Mouse (Mus musculus): Measurements from ENCODE around the gene Polr1c.

Gene Polr1c

DNA sequence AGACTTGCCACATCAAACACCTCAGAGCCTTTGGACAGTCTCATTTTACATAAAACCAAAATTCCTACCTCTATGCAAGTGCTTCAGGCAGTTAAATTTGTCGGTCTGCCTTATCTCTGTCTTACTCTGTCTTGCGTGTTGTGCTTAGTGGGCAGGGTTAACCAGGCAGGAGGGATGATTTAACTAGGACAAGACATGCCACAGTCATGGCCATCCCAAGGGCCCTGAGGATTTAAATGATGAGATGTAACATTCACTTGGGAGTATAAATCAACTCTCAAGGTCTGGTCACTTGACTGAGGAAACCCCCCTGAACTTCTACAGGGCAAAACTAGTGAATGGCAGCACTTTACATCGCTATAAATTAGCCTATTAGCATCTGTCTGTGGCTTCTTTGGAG is 26.3 kb downstream of the Polr1c start:
- no peak for DNase-seq (ENCODE audit: low read depth, low spot score)

DNA sequence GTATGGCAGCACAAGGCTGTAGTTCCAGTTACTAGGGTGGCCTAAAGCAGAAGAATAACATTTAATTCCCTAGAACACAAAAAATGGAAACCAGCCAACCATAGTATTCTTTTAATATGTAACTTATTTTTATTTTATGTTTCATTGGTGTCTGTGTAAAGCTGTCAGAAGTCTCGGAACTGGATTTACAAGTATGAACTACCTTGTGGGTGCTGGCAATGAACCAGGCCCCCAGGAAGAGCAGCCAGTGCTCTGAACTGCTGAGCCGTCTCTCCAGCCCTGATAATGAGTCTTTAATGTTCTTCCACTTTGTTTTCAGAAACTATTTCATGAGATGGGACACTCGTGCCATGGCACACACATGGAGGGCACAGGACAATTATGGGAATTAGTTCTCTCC is 37.3 kb downstream of the Polr1c start:
- DNase-seq (ENCODE audit: low read depth, low spot score): no peak

DNA sequence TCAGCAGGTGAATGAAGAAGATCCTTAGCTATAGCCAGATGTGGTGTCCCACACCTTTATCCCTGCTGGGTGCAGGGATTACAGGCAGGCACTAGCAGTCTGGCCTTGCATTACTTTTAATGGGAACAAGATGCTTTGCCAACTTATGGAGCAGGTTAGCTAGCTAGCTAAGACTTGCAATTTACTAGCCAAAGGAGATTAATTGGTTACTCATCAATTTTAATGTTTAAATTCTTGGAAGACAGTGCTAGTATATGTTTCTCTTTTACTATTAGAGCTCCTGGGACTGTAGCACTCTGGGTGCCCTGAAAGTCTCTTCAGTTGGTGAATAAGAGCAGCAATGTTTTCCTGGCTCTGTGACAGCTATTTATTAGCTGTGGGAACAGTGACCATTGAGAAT is 41.2 kb downstream of the Polr1c start:
- DNase-seq (ENCODE audit: low read depth, low spot score): no peak

DNA sequence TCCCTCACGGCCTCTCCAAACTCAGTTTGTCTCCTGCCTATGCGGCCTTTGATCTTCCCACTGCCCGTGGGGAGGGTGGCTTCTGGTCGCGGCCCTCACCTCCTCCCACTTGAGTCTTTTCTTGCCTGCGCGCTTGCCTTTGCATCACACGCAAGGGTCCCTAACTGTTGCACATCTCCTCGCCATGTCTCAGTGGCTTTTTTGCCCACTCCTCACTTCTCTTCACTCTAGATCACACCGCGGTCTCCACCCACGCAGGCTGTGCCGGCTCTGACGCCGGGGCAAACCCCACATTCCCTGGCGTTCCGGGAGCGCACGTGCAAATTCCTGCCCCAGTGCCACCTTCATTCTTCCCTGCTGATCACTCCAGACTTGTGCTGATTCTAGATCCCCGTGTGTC is 44.8 kb downstream of the Polr1c start:
- peak; percentile 27 for DNase-seq (ENCODE audit: low read depth, low spot score)

DNA sequence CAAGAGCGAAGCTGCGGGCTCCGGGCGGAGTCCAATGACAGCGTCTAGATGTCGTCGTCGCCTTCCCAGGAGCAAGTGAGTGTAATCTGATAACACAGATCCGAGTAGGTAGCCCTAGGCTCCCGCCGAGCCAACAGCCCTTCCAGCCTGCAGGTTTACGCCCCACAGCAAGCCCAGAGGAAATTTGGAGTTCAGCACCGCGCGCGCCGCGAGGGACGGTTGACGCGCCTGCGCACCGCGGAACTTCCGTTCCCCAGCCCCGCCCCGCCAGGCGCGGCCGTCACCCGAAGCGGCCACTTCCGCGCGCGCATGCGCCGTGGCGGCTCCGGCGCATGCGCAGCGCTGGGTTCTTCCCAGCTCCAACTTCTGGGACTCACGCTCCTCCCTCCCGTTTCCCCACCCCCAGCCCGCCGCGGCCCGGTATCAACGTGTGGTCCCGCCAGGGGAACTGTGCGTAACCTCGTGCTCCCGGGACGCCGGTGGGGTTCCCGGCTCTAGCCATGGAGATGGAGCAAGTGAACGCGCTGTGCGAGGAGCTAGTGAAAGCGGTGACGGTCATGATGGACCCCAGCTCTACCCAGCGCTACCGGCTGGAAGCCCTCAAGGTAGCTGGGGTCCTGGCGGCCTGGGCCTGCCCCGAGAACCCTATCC is 45.3 kb downstream of the Polr1c start, which contains the start of the genes Polh and Xpo5:
Gene Polh (minus strand): TSS at position 225 of the 651 bp plus-strand sequence.
Gene Xpo5 (plus strand): TSS at position 362 of the 651 bp plus-strand sequence.
- peak; percentile 94 for DNase-seq (ENCODE audit: low read depth, low spot score)

DNA sequence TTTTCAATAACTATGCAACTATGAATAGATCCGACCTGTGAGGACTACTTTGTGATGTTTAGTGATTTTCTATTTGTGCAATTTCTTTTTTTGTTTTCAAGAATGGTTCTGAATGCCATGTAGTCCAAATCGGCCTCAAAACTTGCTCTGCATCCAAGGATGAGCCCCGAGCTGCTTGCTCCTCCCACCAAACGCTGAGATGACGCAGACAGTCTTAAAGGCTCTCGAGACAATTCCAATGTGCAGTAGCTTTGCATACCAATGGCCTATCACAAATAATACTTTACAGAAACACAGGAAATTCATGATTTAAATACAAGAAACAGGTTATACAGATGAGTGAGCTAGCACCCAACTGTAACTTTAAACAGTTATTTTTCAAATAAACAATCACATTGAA is 46.7 kb downstream of the Polr1c start:
- DNase-seq (ENCODE audit: low read depth, low spot score): no peak
